Mouse (Mus musculus) Patski (cell line): ENCODE measurements around the gene Cat. TPM values are rescaled to one million over a fixed set of nuclear protein-coding genes. Genes with fewer than 3 reads are reported as not detected.

Experiments used
- ATAC-seq: fragments of 100-300 bp; one replicate; pipeline ENCODE4 v1.8.0; 2021
- CTCF ChIA-PET: fragments of 350-600 bp; sonication (Branson Sonifier 250); formaldehyde crosslinking; loops from one replicate; lab custom pipeline; 2022; ENCODE audit warnings: inconsistent platforms; lab: Charles Lee
- POLR2A ChIA-PET: fragments of 350-600 bp; sonication (Branson Sonifier 250); formaldehyde crosslinking; loops from one replicate; lab custom pipeline; 2022; ENCODE audit warnings: antibody characterized with exemption, inconsistent platforms; lab: Charles Lee
- DNase-seq: peaks from one replicate; pipeline ENCODE4 v3.0.0-alpha.2; 2011; ENCODE audit warnings: low read depth, low spot score
- H3K27me3 ChIP-seq: fragments of 371-371 bp; one replicate; pipeline ENCODE4 v1.5.1; 2021
- CTCF ChIP-seq: fragments of 100-300 bp; IDR thresholded peaks from one replicate; pipeline ENCODE4 v1.5.1; 2021
- in situ Hi-C: fragments of 300-500 bp; cut with MboI; formaldehyde crosslinking; loops from 3 replicates; pipeline ENCODE4 v1.11.1; 2018; ENCODE audit warnings: low pct_unique_long_range_greater_than_20kb, mixed read lengths
- polyA plus RNA-seq: library from polyadenylated mRNA; unstranded; gene quantifications from one replicate; pipeline ENCODE4 v1.2.3, GENCODE M21; 2021

Cat gene
- polyA plus RNA-seq, 1 experiment from 2014 or later = 64.3 TPM

DNA sequence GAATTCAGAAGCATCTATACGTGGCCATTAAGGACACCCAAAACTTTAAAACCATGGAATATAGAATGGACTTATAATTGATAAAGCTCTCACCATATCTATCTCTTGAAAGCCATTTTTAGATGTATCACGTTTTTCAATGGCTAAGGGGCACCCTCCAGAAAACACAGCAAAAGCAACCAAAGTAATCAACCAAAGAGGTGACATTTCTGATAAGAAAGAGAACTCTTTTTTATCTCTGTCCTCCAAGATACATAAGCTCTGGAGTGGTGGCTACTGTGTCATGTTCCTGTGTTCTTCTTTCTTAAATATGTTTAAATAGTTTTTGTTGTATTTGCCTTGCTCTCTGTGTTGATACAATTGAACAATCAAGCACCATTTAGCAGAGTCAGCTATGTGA lies 15.8 kb upstream of the Cat start:
- in situ Hi-C loops = no loop called here
- CTCF ChIA-PET = no interaction called here
- POLR2A ChIA-PET = no interaction called here
- TF ChIP-seq CTCF = no peak
- H3K27me3 ChIP-seq = no peaks in the 10 kb centered on the region
- DNase-seq = no peak
- no peak for ATAC-seq

- TF ChIP-seq CTCF = no peak
- DNase-seq (no peak), ATAC-seq (no peak)
- H3K27me3 ChIP-seq = no peaks in the 10 kb centered on the region
- POLR2A ChIA-PET = interaction anchor here (0.6 kb wide), 1 partner anchor 781 kb away, joined by 3 read pairs; no protein-coding TSS in a partner anchor
- in situ Hi-C loops = no loop called here
- CTCF ChIA-PET = interaction anchor here (1.1 kb wide), 1 partner anchor 10 kb away, joined by 3 read pairs; no protein-coding TSS in a partner anchor
Observed at GRCm38 (mm10) chr2:103495633-103496418, 10.9 kb upstream of the Cat start.

DNA sequence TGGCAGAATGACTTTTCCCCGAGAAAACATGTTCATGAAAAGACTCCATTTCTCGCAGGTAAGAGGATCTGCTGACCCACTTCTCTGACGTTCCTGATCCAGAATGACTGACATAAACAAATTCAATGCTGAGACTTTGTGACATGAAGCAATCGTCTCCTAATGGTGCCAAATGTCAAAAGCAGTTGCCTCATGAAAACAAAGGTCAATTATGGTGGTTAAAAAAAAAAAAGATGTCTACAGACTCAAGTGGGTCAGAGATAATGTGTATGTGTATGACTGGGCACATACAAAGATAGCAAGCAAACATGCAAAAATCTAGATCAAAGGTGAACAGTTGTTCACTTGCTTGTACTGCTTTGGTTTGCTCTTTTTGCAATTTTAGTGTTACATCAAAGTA lies 8.9 kb upstream of the Cat start:
- ChIA-PET CTCF (interaction anchor here (2.1 kb wide), 1 partner anchor 13 kb away, joined by 8 read pairs; no protein-coding TSS in a partner anchor), POLR2A (no interaction called here)
- no peaks in the 10 kb centered on the region for H3K27me3 ChIP-seq
- ATAC-seq (no peak), DNase-seq (no peak)
- TF ChIP-seq CTCF = no peak
- in situ Hi-C loops = no loop called here

GRCm38 (mm10) chr2:103492526-103492925 lies 7.6 kb upstream of the Cat start:
- TF ChIP-seq CTCF = no peak
- ChIA-PET POLR2A (no interaction called here), CTCF (interaction anchor here (1.1 to 2.1 kb wide), 4 partner anchors 12 to 55 kb away, joined by 3 to 8 read pairs (median 4); no protein-coding TSS in a partner anchor)
- ATAC-seq (no peak), DNase-seq (no peak)
- in situ Hi-C loops = no loop called here
- H3K27me3 ChIP-seq = no peaks in the 10 kb centered on the region

GRCm38 (mm10) chr2:103483986-103484520 lies 907 bp downstream of the Cat start:
- in situ Hi-C loops = no loop called here
- H3K27me3 ChIP-seq = no peaks in the 10 kb centered on the region
- ATAC-seq (no peak), DNase-seq (no peak)
- POLR2A ChIA-PET = interaction anchor here (0.6 kb wide), 1 partner anchor 1176 kb away, joined by 6 read pairs; no protein-coding TSS in a partner anchor
- CTCF ChIA-PET = interaction anchor here (1.0 to 2.9 kb wide), 3 partner anchors 12 to 63 kb away, joined by 3 to 11 read pairs (median 8); no protein-coding TSS in a partner anchor
- TF ChIP-seq CTCF = no peak

DNA sequence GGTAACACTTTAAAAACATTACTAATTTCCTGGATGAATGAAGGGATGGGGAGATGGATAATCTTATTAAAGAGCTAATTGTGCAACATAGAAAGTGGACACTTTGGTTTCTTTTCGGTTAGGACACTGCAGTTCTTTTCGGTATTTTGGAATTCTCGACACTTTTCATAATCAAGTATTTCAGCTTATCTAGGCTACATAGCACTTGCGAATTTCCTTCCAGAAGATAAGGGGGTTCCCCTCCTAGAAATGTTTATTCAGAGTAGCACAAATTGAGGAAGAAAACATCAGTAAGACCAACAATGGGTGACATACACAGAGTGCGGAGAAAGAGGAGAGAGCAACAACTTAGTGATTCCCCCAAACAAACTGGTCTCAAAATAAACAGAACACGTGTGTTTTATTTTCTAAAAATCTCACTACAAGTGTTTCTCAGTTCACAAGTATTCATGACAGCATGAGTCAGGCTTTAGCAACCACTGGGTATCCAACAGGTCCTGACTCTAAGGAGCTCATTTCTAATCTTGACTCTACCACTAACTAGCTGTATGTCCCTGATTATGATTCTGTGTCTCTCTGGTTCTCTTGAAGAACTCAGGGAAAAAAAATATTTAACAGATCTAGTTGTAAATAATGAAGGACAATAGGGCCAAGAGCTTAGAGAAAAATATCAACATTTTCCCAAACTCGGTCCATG lies 1.5 kb downstream of the Cat start:
- ATAC-seq (no peak), DNase-seq (no peak)
- H3K27me3 ChIP-seq = no peaks in the 10 kb centered on the region
- in situ Hi-C loops = no loop called here
- POLR2A ChIA-PET = interaction anchor here (1.0 kb wide), 1 partner anchor 21 kb away, joined by 3 read pairs; no protein-coding TSS in a partner anchor
- no peak for TF ChIP-seq CTCF
- CTCF ChIA-PET = interaction anchor here (1.0 to 2.9 kb wide), 3 partner anchors 11 to 64 kb away, joined by 3 to 11 read pairs (median 8); no protein-coding TSS in a partner anchor

DNA sequence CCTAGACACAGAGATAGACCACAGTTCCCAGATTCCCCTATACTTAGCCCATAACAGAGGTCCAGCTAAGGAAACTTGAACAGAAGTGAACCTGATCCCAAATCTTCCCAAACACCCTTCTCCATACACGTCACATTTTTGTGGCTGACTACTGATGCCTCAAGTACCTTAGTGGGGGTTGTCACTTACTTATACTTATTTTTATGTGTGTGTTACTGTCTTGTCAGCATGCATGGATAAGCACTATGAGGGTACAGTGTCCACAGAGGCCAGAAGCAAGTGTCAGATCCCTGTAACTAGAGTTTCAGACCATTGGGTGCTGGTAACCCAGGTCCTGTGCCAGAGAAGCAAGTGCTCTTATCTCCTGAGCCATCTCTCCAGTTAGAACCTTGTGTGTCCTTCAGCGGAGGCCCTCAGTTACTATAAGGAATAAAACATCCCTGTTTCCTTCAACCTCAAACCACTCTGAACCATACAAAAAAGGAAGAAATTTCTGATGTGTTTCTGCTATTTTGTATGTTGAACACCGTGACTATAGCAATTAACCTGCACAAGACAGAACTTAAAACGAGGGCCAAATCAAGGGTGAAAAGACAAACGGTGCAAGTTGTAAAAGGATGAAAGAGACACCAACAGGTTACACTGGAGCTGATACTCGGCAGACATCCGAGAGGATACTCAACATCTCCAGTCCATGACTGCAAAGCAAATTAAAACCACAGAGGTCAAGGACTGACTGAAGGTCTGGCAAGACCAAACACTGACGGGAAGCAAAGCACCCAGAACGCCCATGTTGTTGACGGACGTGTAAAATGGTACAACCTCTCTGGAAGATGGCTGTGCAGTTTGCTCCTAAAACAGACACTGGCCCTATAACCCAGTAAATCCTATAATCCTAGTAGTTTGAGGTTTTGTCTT lies 3.4 kb downstream of the Cat start:
- ChIA-PET CTCF (interaction anchor here (0.8 to 2.4 kb wide), 3 partner anchors 12 to 26 kb away, joined by 3 to 8 read pairs (median 3); no protein-coding TSS in a partner anchor), POLR2A (no interaction called here)
- ATAC-seq (no peak), DNase-seq (no peak)
- H3K27me3 ChIP-seq = no peaks in the 10 kb centered on the region
- no peak for TF ChIP-seq CTCF
- in situ Hi-C loops = no loop called here

DNA sequence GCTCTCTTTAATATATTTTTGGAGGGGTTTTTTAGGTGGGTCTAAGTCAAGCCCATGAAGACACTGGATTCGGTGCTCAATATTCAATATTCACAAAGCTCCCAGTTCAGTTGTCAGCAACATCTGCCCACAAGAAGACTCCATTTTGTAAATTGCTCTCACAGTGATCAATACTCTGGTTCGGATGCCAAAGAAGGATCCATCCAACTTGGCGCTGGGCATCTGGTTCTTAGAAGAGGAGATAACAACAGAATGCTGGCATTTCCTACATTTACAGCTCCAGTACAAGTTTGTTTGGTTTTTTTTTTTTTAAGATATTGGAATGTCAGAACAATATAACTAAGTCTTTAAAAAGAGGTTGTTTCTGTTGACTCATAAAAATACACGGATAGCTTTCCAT lies 4.1 kb downstream of the Cat start:
- H3K27me3 ChIP-seq = no peaks in the 10 kb centered on the region
- DNase-seq (no peak), ATAC-seq (no peak)
- ChIA-PET CTCF (interaction anchor here (0.9 to 2.4 kb wide), 3 partner anchors 12 to 25 kb away, joined by 3 to 8 read pairs (median 3); no protein-coding TSS in a partner anchor), POLR2A (no interaction called here)
- no peak for TF ChIP-seq CTCF
- in situ Hi-C loops = no loop called here

- no peak for DNase-seq
- POLR2A ChIA-PET = no interaction called here
- CTCF ChIA-PET = interaction anchor here (0.9 to 2.4 kb wide), 3 partner anchors 12 to 25 kb away, joined by 3 to 8 read pairs (median 3); no protein-coding TSS in a partner anchor
- no peak for TF ChIP-seq CTCF
- in situ Hi-C loops = no loop called here
- ATAC-seq = no peak
- H3K27me3 ChIP-seq = no peaks in the 10 kb centered on the region
Observed at GRCm38 (mm10) chr2:103480240-103480639, 4.7 kb downstream of the Cat start.
